Mouse (Mus musculus) kidney, adult 18-20 months (tissue): Measurements from ENCODE around the gene H2-Eb2.
"Not testable (repeated sequence)": the region's sequence is repeated elsewhere in the genome, so short reads cannot be mapped to it uniquely, and the experiment has no call there.

Experiments
- DNase-seq: peaks from one replicate; pipeline ENCODE4 v3.0.0; 2021

H2-Eb2 gene

DNA sequence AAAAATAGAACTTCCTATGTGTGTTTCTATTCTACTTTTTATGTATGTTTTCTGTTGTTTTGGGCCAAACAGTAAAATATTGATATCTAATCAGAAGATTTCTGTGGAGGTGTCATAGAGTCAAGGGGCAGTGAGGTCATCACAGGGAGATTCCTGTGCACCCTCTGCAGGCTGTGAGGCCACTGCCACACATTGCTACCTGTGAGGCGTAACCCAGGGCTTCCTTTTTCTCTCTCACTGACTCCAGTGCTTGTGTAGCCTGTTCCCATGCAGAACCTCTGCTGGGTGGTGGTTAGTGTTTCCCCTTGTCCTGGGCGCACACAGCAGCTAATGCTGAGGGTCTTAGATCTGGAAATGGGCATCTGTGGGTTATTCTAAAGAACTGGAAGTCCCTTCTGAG lies 19.1 kb upstream of the H2-Eb2 start:
- no peak for DNase-seq

DNA sequence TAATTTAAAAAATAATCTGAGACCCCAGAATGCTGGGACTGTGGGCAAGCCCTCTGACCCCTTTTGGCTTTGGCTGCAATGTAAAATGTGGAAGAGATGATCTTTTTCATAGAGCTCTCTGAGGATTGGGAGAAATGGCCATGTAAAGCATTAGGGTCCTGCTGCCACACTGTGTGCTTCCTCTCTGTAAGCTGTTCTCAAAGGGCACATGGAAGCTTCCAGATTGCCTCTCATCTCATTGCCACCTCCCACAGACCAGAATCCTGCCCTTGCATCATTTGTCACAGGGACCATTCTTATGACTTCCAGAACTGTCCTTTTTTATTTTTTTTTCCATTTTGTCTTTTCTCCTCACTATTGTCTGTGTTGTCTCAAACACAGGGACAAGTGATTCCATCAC lies 18.2 kb upstream of the H2-Eb2 start:
- DNase-seq: no peak

- DNase-seq: no peak
These were observed 17.3 kb upstream of the H2-Eb2 start for GRCm38 (mm10) chr17:34308161-34308560.

DNA sequence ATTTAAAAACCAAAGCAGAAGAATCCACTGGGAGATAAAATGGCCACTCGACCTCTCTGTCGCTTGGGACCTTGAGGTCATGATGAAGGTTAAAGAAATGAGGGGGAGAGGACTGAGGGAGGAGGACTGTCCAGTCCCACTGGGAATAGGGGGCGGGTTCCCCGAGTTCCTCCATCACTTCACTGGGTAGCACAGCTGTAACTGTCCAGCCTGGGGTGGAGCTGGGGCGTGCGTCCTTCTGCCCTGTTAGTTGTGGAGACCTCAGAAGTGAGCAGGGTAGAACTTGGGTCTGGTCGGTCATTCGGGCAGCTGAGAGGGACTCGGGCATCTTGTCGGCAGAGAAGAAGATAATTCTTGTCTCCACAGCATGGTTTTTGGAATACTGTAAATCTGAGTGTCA lies 16.2 kb upstream of the H2-Eb2 start:
- no peak for DNase-seq

GRCm38 (mm10) chr17:34309683-34310385 lies 15.6 kb upstream of the H2-Eb2 start:
- peak; percentile 75 for DNase-seq

GRCm38 (mm10) chr17:34310526-34310925 lies 14.9 kb upstream of the H2-Eb2 start:
- not testable (repeated sequence) for DNase-seq

GRCm38 (mm10) chr17:34312185-34312584 lies 13.3 kb upstream of the H2-Eb2 start:
- no peak for DNase-seq

GRCm38 (mm10) chr17:34313393-34313792 lies 12.1 kb upstream of the H2-Eb2 start:
- peak; percentile 80 for DNase-seq

DNA sequence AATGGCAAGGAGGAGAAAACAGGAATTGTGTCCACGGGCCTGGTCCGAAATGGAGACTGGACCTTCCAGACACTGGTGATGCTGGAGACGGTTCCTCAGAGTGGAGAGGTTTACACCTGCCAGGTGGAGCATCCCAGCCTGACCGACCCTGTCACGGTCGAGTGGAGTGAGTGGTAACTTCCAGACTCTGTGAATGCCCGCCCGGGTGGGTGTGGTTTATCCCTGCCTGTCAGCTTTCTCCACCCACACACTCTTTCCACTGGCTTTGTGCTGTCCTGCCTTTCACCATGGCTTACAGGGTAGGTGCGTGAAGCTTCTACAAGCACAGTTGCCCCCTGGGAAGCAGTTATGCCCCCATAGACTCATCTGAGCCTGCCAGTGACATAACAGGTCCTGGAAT lies 11.2 kb upstream of the H2-Eb2 start:
- no peak for DNase-seq

DNA sequence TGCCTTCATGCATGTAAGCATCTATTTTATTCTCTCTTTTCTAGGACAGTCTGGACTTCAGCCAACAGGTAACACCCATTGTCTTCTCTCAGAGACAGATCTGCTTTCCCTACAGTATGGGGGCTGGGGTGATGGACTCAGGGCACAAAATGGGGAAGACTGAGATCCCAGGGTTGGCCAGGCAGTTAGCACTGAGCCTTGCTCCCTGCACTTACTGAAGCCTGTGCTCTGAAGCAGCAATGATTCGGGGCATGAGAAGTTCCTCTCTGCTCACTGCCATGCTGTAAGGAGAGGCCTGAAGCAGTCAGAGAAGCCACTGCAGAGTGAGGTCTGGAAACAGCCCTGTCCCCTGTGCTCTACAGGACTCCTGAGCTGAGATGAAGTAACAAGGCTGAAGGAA lies 10.0 kb upstream of the H2-Eb2 start:
- no peak for DNase-seq

DNA sequence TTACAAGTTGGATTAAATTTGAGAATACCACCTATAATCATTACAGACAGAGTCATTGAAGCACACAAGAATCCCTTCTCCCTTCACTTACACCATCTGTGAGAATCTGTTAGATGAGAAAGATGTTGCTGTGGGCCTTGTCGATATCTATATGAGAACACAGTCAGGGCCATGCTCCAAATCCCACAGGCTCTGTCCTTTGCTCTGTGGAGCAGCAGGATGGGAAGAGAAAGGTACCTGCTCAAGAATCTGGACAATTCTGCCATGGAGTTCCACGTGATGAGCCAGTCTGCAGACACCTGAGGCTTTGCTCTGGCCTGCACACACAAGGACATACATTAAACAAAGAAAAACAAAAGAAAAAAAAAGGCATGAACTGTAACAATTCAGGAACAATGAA lies 8.8 kb upstream of the H2-Eb2 start:
- no peak for DNase-seq

- DNase-seq: no peak
These were observed 8.2 kb upstream of the H2-Eb2 start for GRCm38 (mm10) chr17:34317275-34317674.

DNA sequence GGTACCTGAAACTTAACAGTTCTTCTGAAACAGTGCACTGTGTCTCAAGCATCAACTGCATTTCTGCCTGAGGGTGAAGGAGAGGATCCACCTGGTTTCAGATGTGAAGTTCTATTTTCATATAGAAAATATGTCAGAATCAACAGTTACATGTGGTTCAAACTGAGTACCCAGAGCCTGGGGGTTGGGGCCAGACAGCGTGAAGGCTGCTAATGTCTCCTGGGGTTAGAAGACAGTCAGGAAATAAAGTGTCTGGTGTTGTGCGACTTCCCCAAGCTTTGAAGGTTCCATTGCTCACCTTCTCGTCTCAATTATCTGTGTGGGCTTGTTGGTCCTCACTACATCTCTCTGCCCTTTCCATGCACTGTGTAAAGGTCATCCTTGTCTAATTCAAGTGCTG lies 908 bp downstream of the H2-Eb2 start:
- no peak for DNase-seq

GRCm38 (mm10) chr17:34329807-34330206 lies 4.3 kb downstream of the H2-Eb2 start:
- DNase-seq: no peak

DNA sequence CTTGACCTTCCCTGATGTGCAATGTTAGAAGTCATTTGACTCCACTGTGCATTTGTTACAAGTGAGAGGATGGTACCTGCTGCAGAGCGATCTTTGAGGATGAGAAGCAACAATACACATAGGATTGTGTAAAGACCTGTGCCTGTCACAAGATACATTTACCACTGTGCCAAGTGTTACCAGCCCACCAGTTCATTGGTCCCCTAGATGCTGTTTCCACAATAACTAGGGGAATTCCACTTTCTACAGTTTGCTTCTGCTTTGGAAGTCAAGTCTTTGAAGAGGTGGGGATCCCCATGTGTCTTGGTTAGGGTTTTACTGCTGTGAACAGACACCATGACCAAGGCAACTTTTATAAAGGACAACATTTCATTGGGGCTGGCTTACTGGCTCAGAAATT lies 5.7 kb downstream of the H2-Eb2 start:
- DNase-seq: no peak

- DNase-seq: peak; percentile 1
These were observed 15.3 kb downstream of the H2-Eb2 start for GRCm38 (mm10) chr17:34340619-34341402.

DNA sequence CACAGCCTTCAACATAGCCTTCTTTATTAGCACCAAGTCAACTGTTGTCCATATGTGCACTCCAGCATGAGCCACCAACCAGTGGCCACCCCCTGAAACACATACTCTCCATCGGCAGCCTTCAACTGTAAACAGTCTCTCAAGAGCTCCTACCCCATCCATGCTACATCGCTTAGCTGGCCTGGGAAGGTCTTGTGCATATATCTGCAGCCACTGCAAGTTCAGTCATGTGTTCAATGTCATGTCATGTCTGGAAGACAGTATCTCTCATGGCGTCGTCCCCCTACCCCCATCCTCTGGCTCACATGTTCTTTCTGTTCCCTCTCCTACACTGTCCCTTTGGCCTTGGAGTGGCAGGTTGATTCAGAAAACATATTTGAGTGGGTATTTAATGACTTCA lies 19.4 kb downstream of the H2-Eb2 start:
- no peak for DNase-seq

- DNase-seq: no peak
These were observed 20.0 kb downstream of the H2-Eb2 start for GRCm38 (mm10) chr17:34345486-34345885.

- no peak for DNase-seq
These were observed 20.6 kb downstream of the H2-Eb2 start for GRCm38 (mm10) chr17:34346041-34346440.

DNA sequence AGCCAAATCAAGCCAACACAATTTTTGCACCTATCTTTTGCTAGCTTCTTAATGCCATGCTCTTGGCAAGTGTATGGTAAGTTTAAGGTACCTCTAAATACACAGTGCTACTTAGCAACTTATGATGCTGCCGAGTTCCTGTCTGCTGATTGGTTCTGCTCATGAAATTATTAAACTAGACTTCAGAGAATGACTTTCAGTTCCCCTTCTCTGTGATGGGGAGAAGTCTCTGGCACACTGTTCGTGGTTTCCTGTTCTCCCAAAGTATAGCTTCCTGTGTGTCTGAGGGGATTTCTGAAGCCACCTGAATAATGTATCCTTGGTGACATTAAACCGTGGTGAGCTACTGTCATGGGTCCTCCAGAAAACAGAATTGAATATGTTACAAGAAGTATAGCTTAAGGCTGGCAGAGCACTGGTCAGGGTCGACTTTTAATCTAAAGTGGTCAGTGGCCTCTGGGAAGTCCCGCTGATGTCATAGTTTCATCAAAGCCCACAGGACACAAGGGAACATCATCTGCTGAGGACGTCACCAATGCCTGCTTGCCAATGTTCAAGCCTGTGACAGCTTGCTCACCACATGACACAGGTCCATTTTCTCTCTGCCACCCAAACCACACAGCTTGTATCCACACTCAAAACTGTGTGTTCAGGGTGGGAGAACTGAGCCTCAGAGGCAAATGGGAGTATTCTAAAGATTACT lies 22.3 kb downstream of the H2-Eb2 start:
- DNase-seq: peak; percentile 49

DNA sequence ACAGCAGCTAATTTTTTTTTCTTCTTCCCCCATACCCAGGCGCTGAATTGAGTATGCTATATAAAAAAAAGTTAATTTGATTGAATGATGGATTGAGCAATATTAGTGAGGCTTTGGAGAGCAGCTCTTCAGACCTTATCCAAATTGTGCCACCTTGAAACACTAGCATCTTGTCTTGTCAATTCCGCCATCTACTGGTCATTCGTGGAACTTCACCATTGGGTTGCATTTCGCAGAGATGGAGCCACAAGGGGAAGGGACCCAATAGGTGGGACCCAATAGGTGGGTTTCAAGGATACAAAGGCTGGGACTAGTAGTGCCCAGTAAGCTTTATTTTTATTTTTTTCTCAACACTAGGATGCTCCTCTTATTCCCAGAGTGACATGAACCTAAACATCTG lies 24.0 kb downstream of the H2-Eb2 start:
- DNase-seq: peak; percentile 76

DNA sequence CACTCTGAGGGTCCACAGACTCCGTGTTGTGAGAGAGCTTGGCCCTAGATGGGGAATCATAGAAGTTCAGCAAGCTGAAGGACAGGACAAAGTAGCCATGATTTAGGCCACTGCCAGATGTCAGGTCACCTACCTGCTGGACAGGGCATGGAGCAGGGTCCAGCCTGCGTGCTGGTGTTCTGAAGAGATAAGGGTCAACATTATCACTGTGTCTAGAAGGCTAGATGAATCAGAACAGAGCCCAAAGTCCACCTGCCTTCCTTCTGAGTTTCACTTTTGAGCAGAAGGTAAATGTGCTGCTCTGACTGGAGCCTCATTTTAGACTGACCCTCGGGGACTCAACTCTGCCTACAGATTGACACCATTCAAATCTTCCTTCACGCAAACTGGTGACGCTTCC lies 29.1 kb downstream of the H2-Eb2 start, which contains the start of gene Btnl2:
Gene Btnl2, plus strand, starts transcription at position 284 of the 400 bp plus-strand sequence.
- DNase-seq: no peak

DNA sequence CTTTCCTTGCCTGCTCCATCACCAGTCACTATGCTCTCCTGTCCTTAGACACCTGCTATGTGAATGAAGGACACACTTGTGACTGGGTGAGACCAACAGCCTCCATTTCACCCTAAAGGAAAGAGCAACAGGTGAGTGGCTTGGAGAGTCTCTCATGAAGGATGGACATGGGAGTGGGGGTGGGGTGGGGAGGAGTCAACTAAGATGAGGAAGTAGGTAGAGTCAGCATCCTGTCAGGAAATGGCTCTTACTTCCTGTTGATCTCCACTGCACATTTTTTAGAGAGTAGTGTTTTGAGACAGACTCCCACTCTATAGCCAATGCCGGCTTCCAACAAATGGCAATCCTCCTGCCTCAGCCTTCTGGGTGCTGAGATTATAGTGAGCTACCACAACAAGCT lies 29.5 kb downstream of the H2-Eb2 start:
- no peak for DNase-seq
